Mouse (Mus musculus) spleen, adult 2 months (tissue): ENCODE measurements around the gene Rgcc.

Experiments
- CTCF ChIP-seq: fragments of 200-500 bp; IDR thresholded peaks from 2 replicates; pipeline ENCODE4 v1.5.1; 2011; ENCODE audit warnings: mild to moderate bottlenecking, inconsistent platforms; ENCODE audit not compliant: insufficient read depth, insufficient read length, insufficient replicate concordance; ENCODE audit errors: extremely low read depth
- POLR2A ChIP-seq: fragments of 200-500 bp; IDR thresholded peaks from 2 replicates; pipeline ENCODE4 v1.6.1; 2011; ENCODE audit warnings: low read depth, low read length, inconsistent platforms

- no peak for TF ChIP-seq CTCF
- TF ChIP-seq POLR2A, result no peak
Observed at GRCm38 (mm10) chr14:79335613-79336012, 34.2 kb upstream of the Rgcc start.
